Mouse (Mus musculus): ENCODE measurements around the gene Dcbld2.
A peak's percentile ranks its signal among the peaks of the same experiment; 100 is the strongest.
"Not testable (repeated sequence)": the region's sequence is repeated elsewhere in the genome, so short reads cannot be mapped to it uniquely, and the experiment has no call there.

Dcbld2 gene

DNA sequence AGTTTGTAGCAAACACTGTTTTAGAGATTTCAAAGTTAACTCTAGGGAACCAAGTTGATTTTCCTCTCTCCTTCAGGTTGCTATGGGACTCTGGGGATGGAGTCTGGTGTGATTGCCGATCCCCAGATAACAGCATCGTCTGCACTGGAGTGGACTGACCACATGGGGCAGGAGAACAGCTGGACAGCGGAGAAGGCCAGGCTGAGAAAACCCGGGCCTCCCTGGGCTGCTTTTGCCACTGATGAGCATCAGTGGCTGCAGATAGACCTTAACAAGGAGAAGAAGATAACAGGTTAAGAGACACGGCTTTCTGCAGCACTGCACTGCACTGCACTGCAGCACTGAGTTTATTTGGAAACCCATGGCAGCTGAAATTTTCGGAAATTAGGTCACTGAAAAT, 42.4 kb downstream of the Dcbld2 start:
- no peak for DNase-seq

GRCm38 (mm10) chr16:58451647-58452046, 43.4 kb downstream of the Dcbld2 start:
- no peak for DNase-seq

DNA sequence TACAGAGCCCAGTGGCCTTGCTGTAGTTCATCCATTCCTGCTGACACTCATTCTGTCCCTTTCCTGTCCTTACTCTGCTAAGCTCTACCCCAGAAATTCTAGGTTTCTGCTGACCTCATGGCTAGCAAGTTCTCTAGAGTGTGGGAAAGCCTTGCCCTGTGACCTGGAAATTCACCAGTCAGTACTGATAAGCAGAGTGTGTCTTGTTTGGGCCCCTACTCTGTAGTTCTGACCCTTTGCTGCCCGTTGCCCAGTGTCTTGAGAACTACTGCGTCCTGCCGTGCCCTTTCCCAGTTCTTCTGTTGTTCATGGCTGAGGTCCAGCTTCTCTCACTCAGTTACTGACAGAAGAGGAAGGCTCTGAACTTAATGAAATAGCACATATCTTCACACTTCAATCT, 44.9 kb downstream of the Dcbld2 start:
- DNase-seq, result no peak

DNA sequence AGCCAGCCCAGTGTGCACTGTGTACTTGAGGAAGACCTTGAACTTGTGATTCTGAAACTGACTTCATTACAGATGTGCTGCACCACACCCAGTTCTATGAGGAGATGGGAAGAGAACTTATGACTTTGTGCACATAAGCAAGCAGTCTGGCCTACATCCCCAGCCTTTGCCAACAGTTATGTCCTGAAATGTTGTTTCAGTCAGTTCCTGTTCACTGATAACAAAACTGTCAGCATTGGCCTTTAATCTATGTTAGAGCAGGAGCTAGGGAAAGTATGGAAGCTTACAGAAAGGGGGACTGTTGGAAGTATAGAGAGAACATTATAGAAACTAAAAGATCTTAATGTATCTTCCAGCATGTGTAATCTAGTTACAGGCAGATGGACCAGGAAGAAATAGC, 45.6 kb downstream of the Dcbld2 start:
- no peak for DNase-seq

- DNase-seq, result peak; percentile 23 to 27
These were observed 46.4 kb downstream of the Dcbld2 start for GRCm38 (mm10) chr16:58454617-58455016.

DNA sequence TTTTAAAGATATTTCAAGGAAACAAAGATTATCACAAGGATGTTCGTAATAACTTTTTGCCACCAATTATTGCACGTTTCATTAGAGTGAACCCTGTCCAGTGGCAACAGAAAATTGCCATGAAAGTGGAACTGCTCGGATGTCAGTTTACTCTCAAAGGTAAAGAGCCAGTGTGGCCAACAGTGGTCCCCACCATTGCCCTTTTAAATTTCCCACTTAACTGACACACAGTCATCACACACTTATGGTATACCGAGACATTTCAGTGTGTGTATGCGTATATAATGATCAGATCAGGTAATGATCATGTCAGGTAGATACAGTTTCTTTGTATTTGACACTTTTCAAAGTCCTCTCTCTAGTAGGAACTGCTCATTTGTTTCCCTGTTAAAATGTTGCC, 46.9 kb downstream of the Dcbld2 start:
- DNase-seq, result no peak

- DNase-seq, result no peak
These were observed 48.2 kb downstream of the Dcbld2 start for GRCm38 (mm10) chr16:58456445-58456844.

DNA sequence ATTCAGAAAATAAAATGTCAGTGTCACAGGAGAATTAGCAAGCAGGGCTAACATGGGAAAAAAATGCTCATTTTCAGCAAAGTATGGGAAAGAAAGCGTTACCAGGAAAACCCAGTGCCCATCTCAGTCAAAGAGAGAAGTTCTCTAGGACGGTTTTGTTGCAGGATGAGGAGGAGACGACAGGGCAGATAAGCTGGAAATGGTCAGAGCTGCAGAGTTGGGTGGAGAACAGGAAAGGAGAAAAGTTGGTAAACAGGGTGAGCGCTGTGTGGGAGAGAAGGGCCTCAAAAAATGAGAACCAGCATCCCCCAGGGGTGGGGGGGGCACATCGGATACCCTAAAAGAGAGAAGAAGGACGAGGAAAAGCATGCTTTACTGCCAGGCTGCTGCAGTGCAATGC, 48.7 kb downstream of the Dcbld2 start:
- DNase-seq, result no peak

DNA sequence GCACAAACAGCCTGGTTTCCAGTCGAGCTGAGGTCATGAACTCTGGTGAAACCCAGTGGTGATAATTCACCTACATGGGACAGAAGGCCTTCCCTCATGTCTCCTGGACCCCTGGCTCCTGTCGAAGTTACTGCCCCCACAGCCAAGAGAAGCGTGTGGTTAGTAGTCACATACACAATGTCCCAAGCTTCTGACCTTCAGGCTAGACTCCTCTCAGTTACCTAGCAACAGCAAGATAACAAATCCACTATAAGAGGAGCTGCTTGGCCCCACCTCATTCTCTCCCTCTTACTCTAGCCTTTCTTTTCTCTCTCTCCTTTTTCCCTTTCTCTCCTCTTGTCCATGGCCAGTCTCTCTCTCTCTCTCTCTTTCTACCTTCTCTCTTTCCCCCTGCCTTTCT, 51.7 kb downstream of the Dcbld2 start:
- not testable (repeated sequence) for DNase-seq

GRCm38 (mm10) chr16:58460386-58460785, 52.1 kb downstream of the Dcbld2 start:
- DNase-seq, result no peak

- DNase-seq, result no peak
These were observed 53.7 kb downstream of the Dcbld2 start for GRCm38 (mm10) chr16:58461856-58462518.

- DNase-seq, result no peak
These were observed 54.3 kb downstream of the Dcbld2 start for GRCm38 (mm10) chr16:58462519-58462918.

DNA sequence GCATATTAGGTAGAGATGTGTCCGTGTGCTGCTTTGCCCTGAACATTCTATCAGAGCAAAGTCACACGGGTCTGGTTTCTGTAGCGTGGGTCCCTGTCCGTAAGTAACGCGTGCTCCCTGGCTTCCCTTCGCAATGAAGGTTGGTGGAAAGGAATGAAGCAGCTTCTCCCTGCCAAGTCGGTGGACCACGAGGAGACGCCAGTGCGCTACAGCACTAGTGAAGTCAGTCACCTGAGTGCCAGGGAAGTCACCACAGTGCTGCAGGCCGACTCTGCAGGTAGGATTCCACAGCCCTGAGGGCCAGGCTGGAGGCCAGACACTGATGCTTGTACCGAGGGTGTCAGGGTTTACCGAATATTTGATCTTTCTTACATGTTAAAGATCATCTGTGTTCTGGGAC, 55.8 kb downstream of the Dcbld2 start:
- DNase-seq, result no peak

GRCm38 (mm10) chr16:58465412-58465811, 57.2 kb downstream of the Dcbld2 start:
- no peak for DNase-seq

DNA sequence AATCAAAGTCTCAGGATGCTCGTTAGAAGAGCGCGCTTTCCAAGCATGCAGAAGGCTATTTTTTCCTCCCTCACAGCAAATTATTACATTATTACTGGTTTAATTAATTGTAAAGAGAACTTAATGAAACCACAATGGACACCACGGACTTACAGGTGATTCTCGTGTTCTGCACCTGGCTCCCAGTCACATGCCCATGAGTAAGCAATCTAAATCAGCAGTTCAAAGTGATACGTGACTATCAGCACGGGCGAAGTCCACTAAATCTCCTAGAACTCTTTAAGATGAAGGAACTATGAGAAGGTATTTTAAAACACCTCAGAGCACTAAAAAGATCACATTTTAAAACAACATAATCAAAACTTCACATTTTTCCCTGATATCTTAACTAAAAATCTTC, 61.8 kb downstream of the Dcbld2 start:
- no peak for DNase-seq

DNA sequence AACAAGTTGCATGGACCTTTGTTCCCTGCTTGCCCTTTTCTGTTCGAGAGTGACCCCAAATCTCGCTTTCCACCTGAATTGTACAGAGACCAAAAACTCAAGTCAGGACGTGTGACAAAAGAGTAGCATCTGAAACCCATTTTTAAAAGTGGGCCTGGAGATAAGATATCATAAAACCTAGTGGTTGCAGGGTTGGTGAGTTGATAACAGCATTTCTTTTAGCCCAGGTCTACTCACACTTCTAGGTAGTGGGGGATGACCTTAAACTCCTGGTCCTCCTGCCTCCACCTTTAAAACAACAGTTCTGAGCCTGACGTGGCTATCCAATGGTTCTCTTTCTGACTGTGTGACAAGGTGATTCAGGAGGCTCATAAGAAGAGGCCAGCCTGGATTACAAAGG, 62.6 kb downstream of the Dcbld2 start:
- no peak for DNase-seq

- no peak for DNase-seq
These were observed 66.6 kb downstream of the Dcbld2 start for GRCm38 (mm10) chr16:58474875-58475274.

DNA sequence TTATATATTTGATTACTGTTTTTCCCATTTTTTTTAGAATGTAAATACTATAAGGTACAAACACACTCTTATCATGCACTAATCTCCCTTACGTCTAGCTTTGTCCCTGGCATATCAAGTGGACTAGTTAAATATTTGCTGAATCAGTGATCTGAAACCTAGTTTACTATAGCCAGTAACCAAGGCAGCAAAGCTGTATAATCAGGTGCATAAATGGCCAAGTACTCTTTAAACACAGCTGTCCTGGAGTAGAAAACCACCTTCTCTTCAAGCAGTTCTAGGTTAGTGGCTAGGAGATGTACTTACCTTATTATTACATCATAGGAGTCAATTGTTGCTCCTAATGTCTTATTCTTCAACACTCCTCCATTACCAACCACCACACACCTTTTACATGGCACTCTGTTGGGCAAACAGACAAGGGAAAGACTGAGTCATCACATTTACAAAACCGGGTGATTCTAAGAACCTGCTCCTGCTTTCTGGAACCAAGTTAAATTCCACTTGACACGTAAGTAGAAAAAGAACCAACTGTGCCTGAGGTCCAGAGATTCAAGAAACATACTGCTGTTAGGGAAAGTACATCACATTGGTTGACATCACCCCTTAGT, 67.4 kb downstream of the Dcbld2 start:
- DNase-seq, result no peak

GRCm38 (mm10) chr16:58476363-58476762, 68.1 kb downstream of the Dcbld2 start:
- DNase-seq, result no peak

DNA sequence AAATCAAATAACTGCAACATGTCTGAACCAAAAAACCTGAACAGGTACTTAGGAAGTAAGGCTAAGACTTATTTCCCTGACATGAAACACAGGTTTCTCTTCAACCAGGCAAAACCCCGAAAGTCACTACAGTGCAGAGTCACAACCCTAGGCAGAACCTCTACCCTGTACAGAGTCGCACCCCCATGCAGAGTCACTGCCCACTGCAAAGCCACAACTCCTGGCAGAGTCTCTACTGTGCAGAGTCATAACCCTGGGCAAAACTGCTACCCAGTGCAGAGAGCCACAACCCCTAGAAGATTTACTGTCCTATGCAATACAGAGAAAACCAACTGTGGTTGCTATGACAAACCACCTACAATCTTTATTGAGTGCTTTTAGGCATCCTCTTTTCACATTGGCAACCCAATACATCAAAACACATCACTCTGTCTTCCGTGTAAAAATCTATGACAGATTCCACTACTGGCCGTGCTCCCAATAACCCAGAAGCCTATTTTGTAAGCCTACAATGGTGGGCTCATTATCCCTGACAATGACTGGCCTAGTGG, 71.7 kb downstream of the Dcbld2 start:
- DNase-seq, result no peak

DNA sequence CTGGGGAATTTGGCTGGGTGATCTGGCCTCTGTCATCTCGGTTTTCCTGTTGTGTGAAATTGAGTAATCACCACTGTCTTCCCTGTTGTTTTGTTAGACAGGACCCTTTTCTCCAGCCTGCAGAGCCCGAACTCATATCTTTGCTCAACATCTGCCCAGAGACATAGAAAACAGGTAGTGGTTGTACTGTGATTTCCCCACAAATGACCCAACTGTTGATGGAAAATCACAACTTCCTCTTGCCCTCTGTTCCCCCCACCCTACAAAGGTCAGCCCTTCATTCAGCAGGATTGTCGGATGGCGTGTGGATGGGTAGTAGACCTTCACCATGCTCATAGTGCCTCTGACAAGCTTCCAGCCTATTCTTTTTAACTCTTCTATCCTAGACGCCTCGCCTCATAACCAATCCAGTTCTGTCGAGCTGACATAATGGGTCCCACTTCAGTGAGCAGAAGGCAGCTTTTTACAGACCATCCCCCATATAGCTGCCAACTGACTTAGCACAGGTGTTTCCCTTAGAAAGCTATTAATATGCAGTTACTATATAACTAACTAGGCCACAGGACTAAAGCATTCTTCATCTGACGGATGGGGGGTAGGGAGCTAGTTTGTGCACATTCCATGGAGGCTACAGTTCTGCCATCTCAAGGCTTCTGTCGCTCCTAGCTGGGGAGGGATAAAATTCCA, 73.1 kb downstream of the Dcbld2 start:
- no peak for DNase-seq

DNA sequence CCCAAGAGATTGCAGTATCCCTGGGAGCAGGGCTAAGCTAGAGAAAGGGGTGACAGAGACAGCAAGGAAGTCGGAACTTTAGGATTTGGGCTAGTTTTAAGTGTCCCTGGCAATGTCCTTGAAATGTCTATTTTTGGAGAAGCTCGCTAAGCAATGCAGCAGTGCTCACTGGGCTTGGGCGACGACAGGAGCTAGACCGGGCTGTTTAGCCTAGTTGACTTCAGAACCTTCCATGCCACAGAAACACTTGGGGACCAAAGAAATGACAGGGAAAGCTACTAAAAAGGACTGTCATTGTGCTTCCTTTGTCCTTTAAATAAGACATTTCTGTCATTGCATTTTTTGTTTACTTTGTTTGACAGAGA, 73.6 kb downstream of the Dcbld2 start:
- DNase-seq, result no peak

- no peak for DNase-seq
These were observed 74.1 kb downstream of the Dcbld2 start for GRCm38 (mm10) chr16:58482296-58482695.

DNA sequence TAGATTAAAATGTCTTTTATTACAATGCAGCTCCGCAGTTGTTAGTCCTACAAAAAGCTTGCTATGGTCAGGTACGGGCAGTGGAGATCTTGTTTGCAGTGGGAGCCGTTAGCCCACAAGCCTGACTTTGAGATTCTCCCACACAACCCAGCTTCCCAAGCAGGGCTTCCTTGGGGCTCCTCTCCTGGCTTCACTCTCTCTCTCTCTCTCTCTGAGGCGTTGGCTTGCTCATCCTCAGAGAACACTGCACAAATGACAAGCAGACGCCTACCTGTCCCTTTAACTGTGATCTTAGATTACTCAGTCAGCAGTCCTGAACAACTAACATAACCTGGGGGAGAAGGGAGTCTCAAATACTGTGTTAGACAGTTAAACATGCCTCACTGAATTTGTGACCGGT, 79.6 kb downstream of the Dcbld2 start:
- no peak for DNase-seq
